15 mouse cellular contexts compared by ENCODE assay signal in the genomic region with DNA sequence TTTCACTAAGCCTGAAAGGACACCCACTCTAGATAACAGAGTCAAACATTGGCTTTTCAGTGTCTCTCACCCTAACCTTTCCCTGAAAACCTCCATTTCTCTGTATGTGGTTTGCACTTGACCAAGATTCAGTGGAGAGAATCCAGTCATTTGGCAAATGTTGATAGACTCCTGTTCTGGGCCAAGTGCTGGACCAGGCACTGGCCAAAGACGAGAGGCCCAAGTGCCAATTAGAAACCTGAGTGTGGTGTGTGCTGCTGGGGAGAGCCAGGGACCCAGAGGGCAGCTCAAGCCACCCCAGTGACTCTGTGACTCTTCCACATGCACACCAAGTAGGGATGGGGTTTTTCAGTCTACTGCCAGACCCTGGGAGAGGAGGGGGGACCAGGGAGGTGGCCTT. TPM values are rescaled to one million over a fixed set of nuclear protein-coding genes. Genes with fewer than 3 reads are reported as not detected.
DNase-seq lines count a peak whose midpoint lies in the region; ATAC-seq and TF ChIP-seq lines count a peak whose summit lies in the region.
"Had no signal": no experiment of that assay in that cellular context is flagged by ENCODE, and none has a peak within 500 bp of the region (broad histone marks: within the 10 kb centered on the region; RNA-seq: fewer than 3 reads in every experiment).

No protein-coding gene starts in this region.

- H3K4me1 ChIP-seq in kidney, adult 2 months (ENCODE audit: control insufficient read depth, insufficient read depth, low read length), result no peaks in the 10 kb centered on the region
- peaks cover 12% of the 10 kb centered on the region for H3K4me1 ChIP-seq in brown adipose tissue, adult 24 weeks (ENCODE audit: control insufficient read depth, insufficient read depth, insufficient read length, low read length)
- H3K4me1 ChIP-seq: heart, embryonic 12.5 days; midbrain, embryonic 12.5 days had no signal

- DNase-seq in cerebellum, adult 8-10 months, result no peak
- DNase-seq in kidney, adult 9 months, result peak; percentile 9
- DNase-seq in kidney, adult 2 months, result no peak
- DNase-seq in gastrocnemius, postnatal 25 days, result peak; percentile 81
- DNase-seq in c-Kit-positive CD71-positive TER-119-positive erythroid progenitor cells, embryonic 14.5 days (ENCODE audit: low spot score), result no peak
- DNase-seq: B cell, adult 2 months; kidney, postnatal 4 days had no signal

- H3K4me3 ChIP-seq in kidney, adult 2 months (ENCODE audit: insufficient read depth, low read depth, low read length), result no peak overlapping the region
- H3K4me3 ChIP-seq in brown adipose tissue, adult 24 weeks (ENCODE audit: insufficient read depth, low read depth, low read length), result no peak overlapping the region
- H3K4me3 ChIP-seq: forebrain, embryonic 13.5 days; heart, embryonic 12.5 days; midbrain, embryonic 12.5 days; myocyte had no signal

- no peaks in the 10 kb centered on the region for H3K27me3 ChIP-seq in kidney, adult 2 months (replicated peaks; ENCODE audit: control insufficient read depth, insufficient read depth, low read length)
- H3K27me3 ChIP-seq: forebrain, embryonic 13.5 days; midbrain, embryonic 12.5 days had no signal

- H3K27ac ChIP-seq in kidney, adult 2 months (ENCODE audit: insufficient read depth, low read depth, low read length), result no peak overlapping the region
- H3K27ac ChIP-seq in brown adipose tissue, adult 24 weeks (replicated peaks; ENCODE audit: low read depth, low read length), result peak overlapping the region; percentile 91
- H3K27ac ChIP-seq: forebrain, embryonic 13.5 days; midbrain, embryonic 12.5 days had no signal

- 71% methylated on average over 1 of the region's 1 CpGs for WGBS in kidney, adult 2 months

- no peak for TF ChIP-seq CTCF in kidney, adult 2 months (conservative IDR thresholded peaks at IDR 0.05; ENCODE audit: insufficient read depth, insufficient read length, low read depth, low read length)

- no peak for TF ChIP-seq POLR2A in kidney, adult 2 months (IDR thresholded peaks at IDR 0.05; ENCODE audit: low read depth, low read length)

- ATAC-seq in cerebellum, adult (ENCODE audit: insufficient number of reproducible peaks, low FRiP score, low TSS enrichment), result 0 out of 2 replicates have a peak, but pooled peaks have one; percentile 21
- ATAC-seq: inflammation-experienced regulatory T-cells, adult 6 months had no signal

- no peaks in the 10 kb centered on the region for H3K36me3 ChIP-seq in kidney, adult 2 months (ENCODE audit: control insufficient read depth, insufficient read depth, low read length)

RNA-seq across cellular contexts. Expression of a gene that starts 40.8 kb away (rescaled TPM):
- 0.23 and 0.53 TPM in 2 replicates for polyA plus RNA-seq in kidney, adult 2 months (2012; rRNA removed)
- not detected in 2 replicates for polyA plus RNA-seq in brown adipose tissue, adult 24 weeks (2012; ENCODE audit: insufficient read depth, insufficient read length, missing spikeins)
- not detected for total RNA-seq in gastrocnemius, postnatal 25 days (2021)
- polyA plus RNA-seq: heart, embryonic 12.5 days; inflammation-experienced regulatory T-cells, adult 6 months; lung, embryonic 16.5 days; myocyte had no signal

Comparison
In these comparisons a context has a peak if more than half of its experiments do, and no peak if none do; other contexts are left out.
1. DNase-seq: peak in kidney, adult 9 months (single experiment) and gastrocnemius, postnatal 25 days (single experiment); none in cerebellum, adult 8-10 months (single experiment), kidney, adult 2 months (single experiment) and c-Kit-positive CD71-positive TER-119-positive erythroid progenitor cells, embryonic 14.5 days (single experiment).